Mouse (Mus musculus) embryo, embryonic 10.5 days (tissue): Measurements from ENCODE around the gene Ahnak.
"Not testable (repeated sequence)": the region's sequence is repeated elsewhere in the genome, so short reads cannot be mapped to it uniquely, and the experiment has no call there.

Source experiments
- DNase-seq: peaks from one replicate; pipeline ENCODE4 v3.0.0-alpha.2; 2015; ENCODE audit warnings: low spot score

The Ahnak gene

DNA sequence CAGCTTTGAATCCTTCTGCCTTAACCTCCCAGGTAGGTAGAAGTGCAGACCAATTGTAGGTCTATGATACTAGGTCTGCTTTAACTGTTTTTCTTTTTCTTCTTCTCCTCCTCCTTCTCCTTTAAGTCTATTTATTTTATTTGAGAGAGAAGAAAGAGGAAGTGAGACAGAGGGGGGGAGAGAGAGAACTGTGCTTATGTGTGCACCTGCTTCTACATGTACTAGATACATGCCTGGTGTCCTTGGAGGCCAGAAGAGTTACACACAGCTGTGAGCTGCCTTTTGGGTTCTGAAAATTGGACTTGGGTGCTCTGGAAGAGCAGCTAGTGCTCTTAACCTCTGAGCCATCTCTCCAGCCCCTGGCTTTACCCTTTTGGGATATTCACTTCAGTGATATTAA is 52.0 kb downstream of the Ahnak start:
- DNase-seq, result no peak

DNA sequence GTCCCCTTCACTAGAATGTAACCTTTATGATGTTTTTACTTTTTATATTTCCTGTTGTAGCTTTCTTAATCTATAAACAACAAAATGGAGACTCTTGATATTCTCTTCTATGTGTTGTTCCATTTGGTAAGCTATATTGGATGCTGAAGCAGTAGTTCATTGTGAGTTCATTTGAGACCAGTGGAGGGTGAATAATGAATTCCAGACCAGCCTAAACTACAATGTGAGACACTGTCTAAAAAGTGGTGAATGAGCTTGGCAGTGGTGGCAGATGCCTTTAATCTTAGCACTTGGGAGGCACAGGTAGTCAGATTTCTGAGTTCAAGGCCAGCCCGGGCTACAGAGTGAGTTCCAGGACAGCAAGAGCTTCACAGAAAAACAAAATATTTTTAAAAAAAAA is 54.0 kb downstream of the Ahnak start:
- no peak for DNase-seq

DNA sequence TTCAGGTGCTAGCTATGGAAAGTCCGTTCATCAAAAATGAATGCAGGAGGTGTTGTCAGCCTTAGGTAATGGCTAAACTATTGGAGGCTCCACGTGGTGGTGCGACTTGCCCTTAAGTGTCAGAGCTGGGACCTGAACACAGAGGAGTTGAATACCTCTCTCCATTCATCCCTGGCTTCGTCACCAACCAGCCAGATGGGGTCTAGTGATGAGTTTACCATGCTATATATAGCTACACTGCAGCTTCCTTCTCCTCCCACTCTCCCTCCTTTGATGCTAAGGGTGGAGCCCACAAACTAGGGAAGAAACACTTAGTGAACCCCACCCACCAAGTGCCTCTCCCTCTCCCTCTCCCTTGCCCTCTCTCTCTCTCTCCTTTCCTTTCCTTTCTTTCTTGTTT is 55.2 kb downstream of the Ahnak start:
- DNase-seq, result no peak

DNA sequence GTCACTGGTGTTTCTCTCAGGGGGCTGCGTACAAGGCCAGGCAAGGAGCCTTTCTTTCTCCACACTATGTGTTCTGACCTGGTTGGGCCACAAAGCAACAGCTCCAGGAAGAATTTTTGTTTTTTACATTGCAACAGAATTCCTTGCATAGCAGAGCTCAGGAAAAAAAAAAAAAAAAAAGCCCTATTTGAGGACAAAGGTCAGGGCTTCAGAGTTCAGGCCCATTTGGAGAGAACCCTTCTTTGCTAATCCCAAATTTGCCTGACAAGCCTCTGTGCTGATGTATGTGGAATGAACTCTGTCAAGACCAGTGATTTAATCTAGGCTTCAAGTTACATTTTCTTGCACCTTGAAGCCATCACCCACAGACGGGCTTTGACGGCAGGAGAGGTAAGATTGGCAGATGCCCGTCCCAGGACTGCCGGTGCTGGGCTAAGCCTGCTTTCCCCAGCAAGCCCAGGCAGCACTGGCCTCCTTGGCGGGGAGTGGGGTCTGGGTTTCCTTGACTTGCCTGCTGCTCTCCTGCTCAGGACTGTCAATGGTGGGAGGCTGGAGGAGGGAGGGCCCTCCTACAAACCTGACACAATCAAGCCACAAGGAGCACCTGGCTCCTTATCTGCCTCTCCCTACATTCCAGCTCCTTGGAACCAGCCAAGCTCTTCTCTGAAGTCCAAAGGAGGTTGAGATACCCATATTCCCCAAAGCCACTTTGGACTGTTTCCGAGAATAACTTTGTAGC is 58.3 kb downstream of the Ahnak start:
- no peak for DNase-seq

DNA sequence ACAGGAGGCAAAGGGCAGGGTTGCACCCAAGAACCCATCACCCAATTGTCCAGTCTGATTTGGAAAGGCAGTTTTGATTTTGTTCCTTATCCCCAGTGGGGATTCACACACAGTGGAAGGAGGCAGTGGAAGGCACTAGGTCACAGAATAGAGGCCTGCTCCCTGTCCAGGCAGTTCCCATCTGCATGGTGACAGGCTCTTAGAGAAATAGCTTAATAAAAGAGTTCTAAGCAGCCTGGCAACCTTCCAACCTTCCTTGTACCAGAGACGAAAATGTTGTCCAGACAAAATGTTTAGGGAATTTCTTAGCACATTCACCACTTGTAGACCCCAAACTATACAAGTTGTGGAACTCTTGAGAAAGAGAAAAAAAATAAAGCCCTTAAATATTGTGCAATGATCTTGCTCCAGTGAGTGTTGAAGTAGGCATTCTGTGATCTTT is 58.9 kb downstream of the Ahnak start:
- DNase-seq, result no peak

DNA sequence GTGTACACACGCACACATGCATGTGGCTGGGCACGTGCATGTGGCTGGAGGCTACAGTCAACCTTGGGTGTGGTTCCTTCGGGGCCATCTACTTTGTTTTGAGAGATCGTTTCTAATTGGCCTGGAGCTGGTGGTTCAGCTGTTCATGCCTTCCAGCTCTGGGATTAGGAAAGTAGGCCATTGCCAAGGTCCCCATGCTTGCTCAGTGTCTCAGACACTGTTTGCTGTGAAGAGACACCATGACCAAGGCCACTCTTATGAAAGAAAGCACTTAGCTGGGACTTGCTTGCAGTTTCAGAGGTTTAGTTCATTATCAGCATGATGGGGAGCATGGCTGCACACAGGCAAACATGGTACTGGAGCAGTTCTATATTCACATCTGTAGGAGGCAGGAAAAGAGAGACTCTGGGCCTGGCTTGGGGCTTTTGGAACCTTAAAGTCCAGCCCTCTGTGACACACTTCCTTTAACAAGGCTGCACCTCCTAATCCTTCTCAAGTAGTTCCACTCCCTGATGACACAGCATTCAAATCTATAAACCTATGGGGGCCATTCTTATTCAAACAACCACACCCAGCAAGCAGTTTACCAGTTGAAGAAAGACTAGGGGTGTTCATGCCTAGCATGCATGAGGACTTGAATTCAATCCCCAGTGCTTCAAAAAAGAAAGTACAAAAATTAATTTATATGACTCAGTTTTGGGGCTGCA is 60.0 kb downstream of the Ahnak start:
- no peak for DNase-seq

DNA sequence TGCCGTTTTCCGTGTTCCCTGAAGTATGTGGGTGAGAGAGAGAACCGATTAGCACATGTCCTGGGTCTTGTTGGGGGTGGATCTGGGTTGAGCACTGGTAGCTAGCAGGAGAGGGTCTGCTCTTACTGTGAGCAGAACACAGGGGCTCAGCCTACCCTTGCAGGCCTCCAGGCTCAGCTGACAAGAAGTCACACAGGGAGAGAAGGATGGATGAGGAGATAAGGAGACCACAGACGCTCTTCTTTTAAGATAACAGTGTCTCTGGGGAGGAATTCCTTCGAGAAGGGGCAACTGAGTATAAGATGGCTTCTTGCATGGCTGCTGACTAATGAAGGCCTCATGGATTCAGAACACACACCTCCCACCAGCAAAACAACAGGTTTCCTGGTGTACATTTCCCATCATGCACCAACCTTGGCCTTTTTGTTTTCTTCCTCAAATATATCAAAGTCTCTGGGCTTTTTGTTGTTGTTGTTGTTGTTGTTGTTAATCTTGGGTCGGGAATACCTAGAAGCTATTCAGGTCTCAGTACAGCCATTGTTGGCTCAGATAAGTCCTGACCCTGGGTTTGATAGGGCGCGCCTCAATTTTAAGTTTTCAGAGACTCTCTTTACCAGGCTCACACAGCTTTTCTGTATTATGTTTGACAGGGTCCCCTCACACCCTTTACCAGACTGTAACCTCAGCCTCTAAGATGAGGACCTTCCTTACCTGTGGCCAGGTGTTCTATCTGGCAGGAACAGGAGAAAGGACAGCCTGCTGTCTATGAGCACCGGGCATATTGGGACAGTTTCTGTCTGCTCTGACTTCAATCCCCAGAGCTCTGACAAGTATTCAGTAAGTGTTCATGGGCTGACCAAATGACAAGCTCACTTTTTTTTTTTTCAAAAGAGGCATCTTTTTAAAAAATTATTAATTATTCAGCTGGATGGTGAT is 61.5 kb downstream of the Ahnak start:
- no peak for DNase-seq

DNA sequence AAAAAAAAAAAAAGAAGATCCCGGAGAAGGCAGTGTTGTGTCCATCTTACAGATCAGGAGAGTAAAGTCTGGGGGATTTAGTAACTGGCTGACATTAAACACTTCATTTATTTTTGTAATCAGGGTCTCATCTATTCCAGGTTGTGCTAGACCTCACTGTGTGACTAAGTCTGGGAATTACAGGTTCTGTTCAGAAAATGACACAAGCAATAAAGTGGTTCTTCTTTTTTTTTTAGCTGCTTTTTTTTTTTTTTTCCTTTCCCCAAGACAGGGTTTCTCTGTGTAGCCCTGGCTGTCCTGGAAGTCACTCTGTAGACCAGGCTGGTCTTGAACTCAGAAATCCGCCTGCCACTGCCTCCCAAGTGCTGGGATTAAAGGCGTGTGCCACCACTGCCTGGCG is 62.9 kb downstream of the Ahnak start:
- DNase-seq, result not testable (repeated sequence)

DNA sequence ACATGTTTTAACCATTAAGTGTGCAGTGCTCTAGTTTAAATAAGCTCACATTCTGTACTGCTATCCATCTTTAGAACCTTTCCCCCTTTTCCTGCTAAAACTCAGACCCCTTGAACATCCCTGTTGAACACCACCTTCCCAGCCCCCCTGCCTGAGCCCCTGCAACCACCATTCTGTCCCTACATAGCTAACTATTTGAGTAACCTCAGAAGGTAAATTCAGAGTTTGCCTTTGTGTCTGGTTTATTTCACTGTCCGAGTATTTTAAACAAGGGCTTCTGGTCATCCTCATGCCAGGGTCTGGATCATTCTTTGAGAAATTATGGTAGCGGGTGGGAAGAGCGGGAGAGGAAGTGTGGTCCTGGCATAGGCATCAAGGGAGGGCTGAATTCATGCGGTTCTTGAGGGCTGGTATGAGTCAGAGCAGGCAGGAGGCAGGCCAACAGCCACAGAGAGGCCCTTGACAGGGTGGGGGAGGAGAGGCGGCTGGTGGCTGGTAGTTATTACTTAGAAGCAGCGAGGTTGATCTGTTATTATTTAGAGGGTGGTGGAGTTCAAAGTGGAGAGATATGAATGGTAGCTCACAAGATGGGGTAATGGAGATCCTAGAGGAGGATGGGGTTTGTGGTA is 63.8 kb downstream of the Ahnak start:
- DNase-seq, result peak; percentile 25

DNA sequence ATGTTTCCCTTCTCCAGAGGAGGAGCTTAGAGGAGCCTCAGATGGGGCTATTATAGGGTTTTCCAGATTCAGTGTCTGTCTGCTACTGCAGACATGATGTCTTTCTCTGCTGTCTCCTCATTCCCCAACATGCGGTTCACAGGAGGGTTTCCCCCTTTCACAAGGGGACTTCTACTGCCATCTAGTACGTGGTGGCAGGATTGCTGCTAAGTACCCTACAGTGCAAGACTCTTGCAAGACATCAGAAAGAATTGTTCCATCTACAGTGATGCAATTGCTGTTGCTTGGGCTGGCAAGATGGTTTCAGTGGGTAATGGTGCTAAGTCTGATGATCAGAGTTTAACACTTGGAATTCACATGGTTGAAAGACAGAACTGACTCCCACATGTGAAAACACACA is 66.1 kb downstream of the Ahnak start:
- DNase-seq, result no peak

DNA sequence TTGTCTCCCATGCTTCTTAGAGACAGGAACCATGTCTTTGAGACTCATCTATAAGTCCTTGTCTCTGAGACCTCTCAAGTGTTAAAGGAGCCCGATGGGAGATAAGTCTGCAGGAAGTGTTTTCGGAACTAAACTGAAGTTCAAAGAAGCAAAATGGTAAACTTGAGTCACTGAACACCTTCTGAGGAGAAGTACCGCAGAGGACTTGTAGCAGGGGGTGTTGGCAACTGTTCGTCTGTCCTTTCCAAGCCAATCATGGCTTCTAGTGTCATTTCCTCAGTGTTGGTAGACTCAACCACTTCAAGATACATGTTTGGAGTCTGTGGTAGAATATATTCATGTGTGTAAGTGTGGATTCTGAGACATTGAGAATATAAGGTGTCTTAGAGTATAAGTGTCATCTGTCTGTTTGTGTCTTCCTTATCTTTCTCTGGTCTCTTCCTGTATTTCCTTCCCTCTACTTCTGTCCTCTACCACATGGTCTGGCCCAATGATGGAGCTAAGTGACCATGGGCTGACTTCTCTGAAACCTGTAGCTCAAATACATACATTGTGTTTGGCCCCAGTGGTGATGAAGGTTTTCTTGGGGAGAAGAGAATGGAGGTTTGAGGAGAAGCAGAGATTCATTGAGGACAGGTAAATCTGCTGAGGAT is 66.7 kb downstream of the Ahnak start:
- DNase-seq, result no peak

DNA sequence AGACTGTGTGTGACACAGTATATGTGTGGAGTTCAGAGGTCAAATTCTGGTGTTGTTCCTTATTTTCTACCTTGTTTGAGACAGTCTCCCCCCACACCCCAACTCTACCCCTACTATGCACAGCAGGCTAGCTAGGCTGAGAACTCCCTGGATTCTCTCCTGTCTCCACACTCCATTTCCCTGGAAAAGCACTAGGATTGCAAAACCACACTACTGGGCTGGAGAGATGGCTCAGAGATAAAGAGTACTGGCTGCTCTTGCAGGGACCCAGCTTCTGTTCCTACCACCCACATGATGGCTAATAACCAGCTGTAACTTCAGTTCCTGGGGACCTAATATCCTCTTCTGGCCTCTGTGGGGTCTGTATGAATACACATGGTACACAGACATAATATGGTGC is 68.6 kb downstream of the Ahnak start:
- DNase-seq, result no peak

DNA sequence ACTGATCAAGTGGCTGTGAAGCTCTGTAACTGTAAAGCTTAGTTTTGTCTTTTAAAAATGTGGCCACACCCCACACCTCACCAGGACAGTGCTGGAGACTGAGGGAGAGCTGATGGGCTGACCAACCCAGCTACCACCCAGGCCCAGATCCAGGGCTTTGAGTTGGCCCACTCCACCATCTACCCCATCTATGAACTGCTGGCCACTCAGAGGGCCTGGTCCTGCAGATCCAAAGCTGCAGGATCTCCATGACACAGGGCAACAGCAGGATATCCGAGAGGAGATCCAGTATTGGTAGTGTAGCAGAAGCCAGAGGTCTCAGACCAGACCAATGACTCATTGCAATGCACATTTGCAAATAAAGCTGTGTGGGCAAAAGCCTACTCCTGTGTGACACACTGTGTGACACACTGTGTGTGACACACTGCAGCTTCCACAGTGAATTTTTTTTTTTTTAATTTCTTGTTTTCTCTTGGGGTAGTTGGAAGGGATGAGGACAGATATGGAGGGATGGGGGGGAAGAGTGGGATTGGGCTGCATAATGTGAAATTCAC is 69.3 kb downstream of the Ahnak start:
- DNase-seq, result no peak

DNA sequence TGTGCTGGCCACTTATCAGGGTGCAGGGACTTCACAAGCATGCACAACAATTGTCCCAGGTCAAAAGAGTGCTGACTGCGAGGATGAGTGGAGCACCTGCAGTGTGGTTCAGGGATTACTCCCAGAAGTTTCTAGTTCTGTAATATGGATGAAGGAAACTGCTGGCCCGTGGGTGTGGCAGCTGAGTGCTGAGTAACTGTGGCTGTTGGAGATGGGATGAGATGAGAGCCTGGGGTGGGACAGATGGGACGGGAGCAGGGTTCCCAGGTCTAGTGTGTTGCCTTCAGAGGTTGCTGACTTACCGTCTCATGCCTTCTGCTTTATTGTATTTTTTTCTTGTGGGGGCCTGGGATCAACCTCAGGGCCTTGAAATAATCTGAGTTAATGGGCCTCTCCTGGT is 69.9 kb downstream of the Ahnak start:
- DNase-seq, result no peak

DNA sequence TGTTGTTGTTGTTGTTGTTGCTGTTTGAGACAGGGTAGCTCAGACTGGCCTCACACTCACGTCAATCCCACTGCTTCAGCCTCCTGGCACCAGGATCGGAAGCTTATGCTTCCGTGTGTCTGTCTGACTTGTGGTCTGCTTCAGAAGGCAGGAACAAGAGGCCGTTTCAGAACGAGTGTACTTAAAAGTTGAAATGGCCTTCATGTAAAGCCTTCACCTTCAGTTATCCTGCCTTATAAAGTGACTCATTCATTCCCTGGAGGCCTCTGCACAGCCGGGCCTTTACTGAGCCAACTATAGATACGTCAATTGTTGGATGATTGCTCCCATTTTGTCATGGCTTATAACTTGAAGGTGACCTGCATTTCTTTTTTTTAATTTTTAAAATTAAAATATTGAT is 70.3 kb downstream of the Ahnak start:
- DNase-seq, result no peak

DNA sequence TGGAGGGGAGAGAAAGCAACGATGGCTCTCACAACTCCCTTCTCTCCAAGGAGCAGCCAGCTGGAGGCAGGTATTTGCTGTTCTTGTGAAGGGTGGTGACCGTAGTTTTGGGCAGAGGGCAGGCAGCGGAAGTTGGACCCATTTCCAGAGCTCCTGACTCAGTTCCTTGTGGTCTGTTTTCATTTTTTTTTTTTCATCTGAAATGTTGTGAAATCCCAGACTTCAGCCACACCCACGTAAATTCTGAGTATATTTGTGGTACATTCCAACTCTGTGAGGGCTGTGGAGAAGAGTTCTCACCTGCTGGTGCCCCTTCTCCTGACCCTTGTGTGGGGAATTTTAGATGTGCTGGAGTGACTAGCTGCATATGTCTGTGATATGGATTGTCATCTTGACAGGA is 71.0 kb downstream of the Ahnak start:
- DNase-seq, result no peak

DNA sequence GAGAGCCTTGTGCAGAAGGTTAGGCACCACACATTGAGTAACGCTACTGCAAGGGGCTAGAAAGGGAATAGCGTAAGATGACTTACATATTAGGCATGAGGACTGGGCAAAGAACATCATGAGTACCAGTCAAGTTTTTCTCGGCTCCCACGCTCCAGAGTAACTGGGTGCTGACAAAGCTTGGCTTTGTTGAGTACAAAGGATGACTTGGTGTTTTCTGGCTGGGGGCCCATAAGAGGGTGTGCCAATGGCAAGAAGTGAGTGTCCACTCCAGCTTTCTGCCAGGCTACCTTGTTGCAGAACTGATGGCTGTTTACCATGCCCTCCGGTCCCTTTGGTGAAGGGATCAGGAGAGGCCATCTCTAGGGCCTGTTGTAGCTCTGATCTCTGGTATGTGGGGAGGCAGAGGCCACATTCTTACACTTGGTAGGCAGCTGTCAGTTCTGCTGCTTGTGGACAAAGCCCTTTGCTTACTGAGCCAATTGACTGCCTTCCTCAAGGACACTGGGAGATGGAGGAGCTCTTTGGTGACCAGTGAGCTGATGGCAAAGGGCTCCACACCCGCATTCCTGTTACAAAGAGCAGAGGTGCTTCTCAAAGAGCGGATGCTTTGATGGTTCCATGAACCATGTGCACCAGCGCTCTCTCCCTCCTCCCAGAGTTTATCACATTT is 72.3 kb downstream of the Ahnak start:
- no peak for DNase-seq

DNA sequence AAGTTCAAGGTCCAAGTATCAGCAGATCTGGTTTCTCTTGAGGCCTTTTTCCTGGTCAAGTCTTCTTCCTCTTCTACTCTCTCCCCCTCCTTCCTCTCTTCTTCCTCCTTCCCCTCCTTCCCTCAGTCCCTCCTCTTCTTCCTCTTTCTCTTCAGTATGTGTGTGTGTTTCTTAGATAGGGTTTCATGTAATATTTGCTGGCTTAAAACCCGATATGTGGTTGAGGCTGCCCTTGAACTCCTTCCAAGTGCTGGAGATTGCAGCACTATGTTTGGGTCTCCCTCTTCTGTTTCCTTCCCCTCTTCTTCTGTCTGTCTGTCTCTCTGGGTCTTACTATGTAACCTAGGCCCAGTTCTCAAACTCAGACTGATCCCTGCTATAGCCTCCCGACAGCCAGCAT is 73.7 kb downstream of the Ahnak start:
- DNase-seq, result no peak

DNA sequence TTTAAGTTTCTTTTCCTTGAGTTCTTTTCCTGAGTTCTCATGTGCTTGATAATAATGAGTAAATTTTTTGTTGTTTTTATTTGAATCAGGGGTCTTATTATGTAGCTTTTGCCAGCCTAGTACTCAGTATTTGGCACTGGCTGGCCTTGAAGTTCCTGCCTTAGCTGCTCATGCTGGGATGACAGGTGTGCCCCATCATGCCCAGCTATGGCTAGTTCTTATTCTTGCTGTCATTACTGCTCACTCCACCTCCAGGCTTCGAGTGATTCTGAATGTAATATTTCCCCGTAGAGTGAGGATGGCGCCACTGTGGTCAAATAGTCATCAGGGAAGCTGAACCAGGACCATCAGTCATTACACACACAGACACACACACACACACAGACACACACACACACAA is 74.7 kb downstream of the Ahnak start:
- no peak for DNase-seq

DNA sequence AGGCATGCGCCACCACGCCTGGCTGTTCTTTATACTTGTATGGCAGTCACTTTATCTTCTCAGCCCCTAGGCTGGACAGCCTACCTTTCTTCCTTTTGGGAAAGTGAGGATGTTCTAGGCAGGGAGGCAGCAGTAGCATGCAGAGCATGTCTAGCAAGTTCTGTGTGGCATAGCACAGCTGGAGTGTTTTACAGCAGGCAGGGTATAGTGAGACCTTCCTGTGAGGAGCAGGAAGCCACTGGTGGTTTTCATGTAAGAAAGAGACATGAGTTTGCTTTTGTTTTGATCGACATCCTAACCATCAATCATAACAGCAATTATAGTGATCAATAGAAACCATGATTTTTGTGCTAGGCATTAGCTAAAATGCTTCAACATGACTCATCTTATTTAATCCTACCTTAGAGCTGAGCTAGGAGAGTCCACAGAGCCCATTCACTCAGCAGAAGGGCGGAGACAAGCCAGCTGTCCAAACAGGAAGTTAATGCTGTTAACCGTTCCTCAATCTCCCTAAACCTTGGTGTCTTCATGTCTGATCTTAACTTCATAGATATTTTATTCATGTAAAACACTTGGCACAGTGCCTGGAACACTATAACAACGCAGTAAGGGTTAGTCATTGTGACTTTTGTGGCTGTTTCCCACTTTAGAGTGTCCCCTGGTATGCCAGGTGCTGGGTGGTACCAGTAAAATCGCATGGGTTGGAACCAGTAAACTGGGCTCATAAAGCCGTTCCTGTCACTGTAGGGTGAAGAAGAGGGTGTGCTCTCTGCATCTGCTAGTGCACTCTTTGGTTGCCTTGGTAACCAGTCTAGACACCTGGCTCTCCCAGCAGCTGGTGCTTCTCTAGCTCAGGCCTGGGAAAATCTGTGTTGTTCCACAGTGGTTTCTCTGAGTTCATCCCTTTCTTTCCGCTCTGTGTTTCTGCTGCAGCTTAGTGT is 76.8 kb downstream of the Ahnak start:
- peak; percentile 65 for DNase-seq
